Mouse (Mus musculus) 3134 (cell line): ENCODE data around the gene Sema3b.

Experiments used
- DNase-seq: peaks from one replicate; pipeline ENCODE4 v3.0.0-alpha.2; 2011; ENCODE audit warnings: low spot score; ENCODE audit not compliant: insufficient read length; ENCODE audit errors: extremely low read depth

The Sema3b gene

GRCm38 (mm10) chr9:107608741-107609432 lies at the start of gene Sema3b:
TSS of gene Sema3b (minus strand) at chr9:107609229.
- DNase-seq: peak; percentile 44

GRCm38 (mm10) chr9:107658096-107658495 lies 49.1 kb upstream of the Sema3b start:
- no peak for DNase-seq

- DNase-seq: no peak
These were observed 48.1 kb upstream of the Sema3b start for GRCm38 (mm10) chr9:107657144-107657543.

- no peak for DNase-seq
These were observed 45.6 kb upstream of the Sema3b start for GRCm38 (mm10) chr9:107654585-107654984.

GRCm38 (mm10) chr9:107653474-107653873 lies 44.4 kb upstream of the Sema3b start:
- DNase-seq: no peak

GRCm38 (mm10) chr9:107650708-107651481 lies 41.9 kb upstream of the Sema3b start:
- DNase-seq: no peak

- no peak for DNase-seq
These were observed 41.2 kb upstream of the Sema3b start for GRCm38 (mm10) chr9:107650225-107650624.

- no peak for DNase-seq
These were observed 39.7 kb upstream of the Sema3b start for GRCm38 (mm10) chr9:107648767-107649166.

- DNase-seq: no peak
These were observed 37.9 kb upstream of the Sema3b start for GRCm38 (mm10) chr9:107646975-107647374.

GRCm38 (mm10) chr9:107645577-107645976 lies 36.5 kb upstream of the Sema3b start:
- peak; percentile 52 for DNase-seq

- DNase-seq: no peak
These were observed 36.1 kb upstream of the Sema3b start for GRCm38 (mm10) chr9:107645153-107645510.

GRCm38 (mm10) chr9:107644495-107645152 lies 35.6 kb upstream of the Sema3b start:
- DNase-seq: peak; percentile 86

- no peak for DNase-seq
These were observed 34.6 kb upstream of the Sema3b start for GRCm38 (mm10) chr9:107643544-107644214.

GRCm38 (mm10) chr9:107641666-107642065 lies 32.6 kb upstream of the Sema3b start:
- DNase-seq: no peak

- no peak for DNase-seq
These were observed 31.3 kb upstream of the Sema3b start for GRCm38 (mm10) chr9:107640257-107640772.

GRCm38 (mm10) chr9:107637070-107637469 lies 28.0 kb upstream of the Sema3b start:
- no peak for DNase-seq

- DNase-seq: peak; percentile 96
These were observed 26.4 kb upstream of the Sema3b start, which contains the start of gene Gnai2 for GRCm38 (mm10) chr9:107635279-107636028. TSS of gene Gnai2 (minus strand) at chr9:107635367.

GRCm38 (mm10) chr9:107634406-107635278 lies 25.6 kb upstream of the Sema3b start:
- DNase-seq: no peak
